Mouse (Mus musculus) testis, adult 2 months (tissue): ENCODE results near the gene Iqsec3.

Source experiments
- CTCF ChIP-seq: fragments of 200-500 bp; IDR thresholded peaks from 2 replicates; pipeline ENCODE4 v1.5.1; 2012; ENCODE audit warnings: low read depth, mild to moderate bottlenecking, inconsistent platforms, low read length, moderate library complexity; ENCODE audit not compliant: control insufficient read depth, insufficient read depth, insufficient replicate concordance
- POLR2A ChIP-seq: fragments of 200-500 bp; IDR thresholded peaks from 2 replicates; pipeline ENCODE4 v1.6.1; 2012; ENCODE audit warnings: low read depth, mild to moderate bottlenecking, inconsistent platforms, low read length, moderate library complexity; ENCODE audit not compliant: control insufficient read depth

DNA sequence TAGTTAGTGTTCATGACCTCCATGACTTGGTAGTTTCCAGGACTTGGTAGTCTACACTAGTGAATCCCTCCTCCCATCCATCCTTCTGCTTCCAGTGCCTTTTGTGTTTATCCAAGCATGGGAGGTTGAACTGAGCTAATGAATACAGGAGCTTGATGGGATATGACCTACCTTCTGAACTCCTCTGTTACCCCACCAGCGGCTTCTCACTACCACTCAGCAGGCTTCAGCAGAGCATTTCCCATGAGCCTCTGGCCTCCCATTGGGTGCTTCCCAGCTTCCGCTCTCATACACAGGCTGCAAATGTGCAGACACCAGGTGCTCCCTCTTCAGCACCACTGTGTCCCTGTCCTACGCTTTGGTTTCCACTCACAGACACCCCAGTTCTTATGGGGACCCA is 36.9 kb upstream of the Iqsec3 start:
- no peak for TF ChIP-seq POLR2A
- TF ChIP-seq CTCF = no peak
